Mouse (Mus musculus) spleen, adult 2 months (tissue): ENCODE results near the gene Fut11.

Source experiments
- CTCF ChIP-seq: fragments of 200-500 bp; IDR thresholded peaks from 2 replicates; pipeline ENCODE4 v1.5.1; 2011; ENCODE audit warnings: mild to moderate bottlenecking, inconsistent platforms; ENCODE audit not compliant: insufficient read depth, insufficient read length, insufficient replicate concordance; ENCODE audit errors: extremely low read depth
- POLR2A ChIP-seq: fragments of 200-500 bp; IDR thresholded peaks from 2 replicates; pipeline ENCODE4 v1.6.1; 2011; ENCODE audit warnings: low read depth, low read length, inconsistent platforms

DNA sequence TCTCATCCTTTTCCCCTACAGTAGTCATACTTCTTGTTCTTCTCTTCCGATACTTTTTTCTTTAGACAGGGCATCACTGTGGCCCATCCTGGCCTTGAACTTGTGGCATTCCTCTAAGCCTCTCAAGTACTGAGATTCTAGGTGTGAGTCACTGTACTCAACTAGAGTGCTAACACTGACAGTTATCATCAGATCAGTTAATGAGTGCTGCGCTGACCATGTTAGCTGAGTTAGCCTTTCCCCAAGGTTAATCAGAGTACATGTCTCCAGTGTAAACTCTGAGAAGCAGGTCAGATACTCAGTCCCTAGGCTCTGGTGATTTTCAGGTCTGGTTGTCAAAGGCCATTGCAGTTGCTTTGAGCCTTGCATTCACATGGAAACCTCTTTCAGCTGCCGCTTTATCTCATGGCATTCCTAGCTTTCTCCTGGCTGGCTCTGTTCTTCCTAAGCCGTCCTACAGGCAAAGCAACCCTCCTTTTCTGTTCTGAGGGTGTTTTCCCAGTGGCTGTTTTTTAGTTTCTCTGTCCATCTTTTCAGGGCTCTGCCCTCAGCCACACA lies 54.8 kb downstream of the Fut11 start:
- no peak for TF ChIP-seq POLR2A
- no peak for TF ChIP-seq CTCF
